Mouse (Mus musculus): ENCODE results near the gene Scube3. TPM values are rescaled to one million over a fixed set of nuclear protein-coding genes. Genes with fewer than 3 reads are reported as not detected.
A peak's percentile ranks its signal among the peaks of the same experiment; 100 is the strongest.

Gene Scube3
- polyA plus RNA-seq, 1 experiment: not detected

- H3K4me3 ChIP-seq (ENCODE audit: insufficient read depth, low read depth, low read length): no peak overlapping the region
- no peak overlapping the region for H3K27ac ChIP-seq (ENCODE audit: insufficient read depth, low read depth, low read length)
- TF ChIP-seq POLR2A (IDR thresholded peaks at IDR 0.05; ENCODE audit: insufficient read depth, low read depth, low read length): no peak
- TF ChIP-seq CTCF (IDR thresholded peaks at IDR 0.05; ENCODE audit: insufficient read depth, low read depth, low read length): no peak
- WGBS: 52% methylated on average over 13 of the region's 13 CpGs
- H3K4me1 ChIP-seq (ENCODE audit: control insufficient read depth, insufficient read depth, low read length): peaks cover 48% of the 10 kb centered on the region
Measured at GRCm38 (mm10) chr17:28140431-28141204, 1.3 kb upstream of the Scube3 start.

GRCm38 (mm10) chr17:28141205-28141650 lies 713 bp upstream of the Scube3 start:
- TF ChIP-seq POLR2A (IDR thresholded peaks at IDR 0.05; ENCODE audit: insufficient read depth, low read depth, low read length): no peak; the same call in 1 of the 2 replicates
- no peak for TF ChIP-seq CTCF (IDR thresholded peaks at IDR 0.05; ENCODE audit: insufficient read depth, low read depth, low read length)
- WGBS: 9% methylated on average over 15 of the region's 15 CpGs
- Histone ChIP-seq H3K27ac (ENCODE audit: insufficient read depth, low read depth, low read length) (no peak overlapping the region; the same call in 1 of the 2 replicates), H3K4me1 (ENCODE audit: control insufficient read depth, insufficient read depth, low read length) (peaks cover 53% of the 10 kb centered on the region), H3K4me3 (ENCODE audit: insufficient read depth, low read depth, low read length) (peak overlapping the region; percentile 60)

GRCm38 (mm10) chr17:28142700-28143610 lies 1.0 kb downstream of the Scube3 start:
- 5% methylated on average over 33 of the region's 33 CpGs for WGBS
- Histone ChIP-seq H3K4me1 (ENCODE audit: control insufficient read depth, insufficient read depth, low read length) (peaks cover 54% of the 10 kb centered on the region), H3K4me3 (ENCODE audit: insufficient read depth, low read depth, low read length) (peak overlapping the region; percentile 60), H3K27ac (ENCODE audit: insufficient read depth, low read depth, low read length) (no peak overlapping the region)
- TF ChIP-seq POLR2A (IDR thresholded peaks at IDR 0.05; ENCODE audit: insufficient read depth, low read depth, low read length): no peak
- TF ChIP-seq CTCF (IDR thresholded peaks at IDR 0.05; ENCODE audit: insufficient read depth, low read depth, low read length): no peak

GRCm38 (mm10) chr17:28143751-28144150 lies 1.8 kb downstream of the Scube3 start:
- TF ChIP-seq CTCF (IDR thresholded peaks at IDR 0.05; ENCODE audit: insufficient read depth, low read depth, low read length) (no peak), POLR2A (IDR thresholded peaks at IDR 0.05; ENCODE audit: insufficient read depth, low read depth, low read length) (no peak)
- H3K4me3 ChIP-seq (ENCODE audit: insufficient read depth, low read depth, low read length): 0 out of 2 replicates have a peak overlapping the region, but pooled peaks have one; percentile 1
- H3K4me1 ChIP-seq (ENCODE audit: control insufficient read depth, insufficient read depth, low read length): peaks cover 54% of the 10 kb centered on the region
- 7% methylated on average over 9 of the region's 9 CpGs for WGBS
- H3K27ac ChIP-seq (ENCODE audit: insufficient read depth, low read depth, low read length): no peak overlapping the region

GRCm38 (mm10) chr17:28144241-28144640 lies 2.3 kb downstream of the Scube3 start:
- 34% methylated on average over 6 of the region's 6 CpGs for WGBS
- Histone ChIP-seq H3K4me3 (ENCODE audit: insufficient read depth, low read depth, low read length) (no peak overlapping the region), H3K27ac (ENCODE audit: insufficient read depth, low read depth, low read length) (no peak overlapping the region), H3K4me1 (ENCODE audit: control insufficient read depth, insufficient read depth, low read length) (peaks cover 54% of the 10 kb centered on the region)
- TF ChIP-seq CTCF (IDR thresholded peaks at IDR 0.05; ENCODE audit: insufficient read depth, low read depth, low read length): no peak
- TF ChIP-seq POLR2A (IDR thresholded peaks at IDR 0.05; ENCODE audit: insufficient read depth, low read depth, low read length): no peak

- H3K4me3 ChIP-seq (ENCODE audit: insufficient read depth, low read depth, low read length): no peak overlapping the region
- TF ChIP-seq CTCF (IDR thresholded peaks at IDR 0.05; ENCODE audit: insufficient read depth, low read depth, low read length) (no peak), POLR2A (IDR thresholded peaks at IDR 0.05; ENCODE audit: insufficient read depth, low read depth, low read length) (no peak)
- H3K27ac ChIP-seq (ENCODE audit: insufficient read depth, low read depth, low read length): no peak overlapping the region
- 89% methylated on average over 3 of the region's 3 CpGs for WGBS
- H3K4me1 ChIP-seq (ENCODE audit: control insufficient read depth, insufficient read depth, low read length): peaks cover 22% of the 10 kb centered on the region
Measured at GRCm38 (mm10) chr17:28148288-28148687, 6.3 kb downstream of the Scube3 start.

- no peak overlapping the region for H3K27ac ChIP-seq (ENCODE audit: insufficient read depth, low read depth, low read length)
- no peak overlapping the region for H3K4me3 ChIP-seq (ENCODE audit: insufficient read depth, low read depth, low read length)
- WGBS: 77% methylated on average over 8 of the region's 8 CpGs
- peaks cover 11% of the 10 kb centered on the region for H3K4me1 ChIP-seq (ENCODE audit: control insufficient read depth, insufficient read depth, low read length)
- no peak for TF ChIP-seq CTCF (IDR thresholded peaks at IDR 0.05; ENCODE audit: insufficient read depth, low read depth, low read length)
Measured at GRCm38 (mm10) chr17:28149734-28150133, 7.8 kb downstream of the Scube3 start.

GRCm38 (mm10) chr17:28150456-28150855 lies 8.5 kb downstream of the Scube3 start:
- H3K4me3 ChIP-seq (ENCODE audit: insufficient read depth, low read depth, low read length): no peak overlapping the region
- no peak for TF ChIP-seq CTCF (IDR thresholded peaks at IDR 0.05; ENCODE audit: insufficient read depth, low read depth, low read length)
- TF ChIP-seq POLR2A (IDR thresholded peaks at IDR 0.05; ENCODE audit: insufficient read depth, low read depth, low read length): no peak
- 89% methylated on average over 12 of the region's 12 CpGs for WGBS
- H3K27ac ChIP-seq (ENCODE audit: insufficient read depth, low read depth, low read length): no peak overlapping the region
- peaks cover 7% of the 10 kb centered on the region for H3K4me1 ChIP-seq (ENCODE audit: control insufficient read depth, insufficient read depth, low read length)

GRCm38 (mm10) chr17:28153095-28153494 lies 11.2 kb downstream of the Scube3 start:
- Histone ChIP-seq H3K27ac (ENCODE audit: insufficient read depth, low read depth, low read length) (no peak overlapping the region), H3K4me3 (ENCODE audit: insufficient read depth, low read depth, low read length) (no peak overlapping the region), H3K4me1 (ENCODE audit: control insufficient read depth, insufficient read depth, low read length) (0 out of 2 replicates have a peak, but pooled peaks cover under 1% of the 10 kb centered on the region)
- no peak for TF ChIP-seq CTCF (IDR thresholded peaks at IDR 0.05; ENCODE audit: insufficient read depth, low read depth, low read length)
- TF ChIP-seq POLR2A (IDR thresholded peaks at IDR 0.05; ENCODE audit: insufficient read depth, low read depth, low read length): no peak
- WGBS: 84% methylated on average over 6 of the region's 6 CpGs
